Mouse (Mus musculus): Measurements from ENCODE around the gene Cdkn3. TPM values are rescaled to one million over a fixed set of nuclear protein-coding genes. Genes with fewer than 3 reads are reported as not detected.
"Not testable (repeated sequence)": the region's sequence is repeated elsewhere in the genome, so short reads cannot be mapped to it uniquely, and the experiment has no call there.

The Cdkn3 gene
- 1 to 10 TPM; 1.5 to 1.8 TPM for total RNA-seq (2021)
- long read RNA-seq, experiment 1: 0 reads
- long read RNA-seq, experiment 2, partial matches to known transcripts: 0 of 2 reads
- long read RNA-seq, experiment 2, other reads (novel, unspliced or antisense): 2 of 2 reads

DNA sequence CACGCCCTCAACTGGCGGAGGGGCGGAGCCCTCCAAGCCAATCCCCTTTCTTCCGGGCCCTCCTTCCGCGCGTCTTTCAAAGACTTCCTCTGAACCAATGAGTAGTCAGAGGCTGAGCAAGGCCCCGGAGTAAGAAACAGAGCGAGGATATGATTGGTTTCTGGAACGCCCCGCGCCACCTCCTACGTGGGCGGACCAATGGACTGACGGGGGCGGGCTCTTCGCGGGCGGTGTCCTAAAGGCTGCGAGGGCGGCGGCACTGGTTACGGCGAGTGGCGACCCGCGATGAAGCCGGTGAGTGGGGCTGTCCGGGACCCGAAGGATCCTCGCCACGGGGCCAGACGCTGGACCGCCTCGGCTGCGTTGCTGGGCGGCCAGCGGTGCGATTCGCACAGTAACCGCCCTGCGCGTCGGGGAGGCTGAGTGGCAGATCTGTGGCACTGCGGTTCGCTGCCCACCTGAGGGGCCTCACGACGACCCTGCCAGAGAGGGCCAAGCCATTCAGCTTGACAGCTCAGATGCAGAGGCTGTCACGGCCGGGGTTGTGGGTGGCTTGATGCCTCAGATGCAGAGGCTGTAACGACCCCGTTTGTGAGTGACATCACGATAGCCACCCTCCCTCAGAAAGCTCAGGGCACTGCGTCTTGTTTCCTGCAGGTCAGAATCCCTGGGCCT lies at the start of gene Cdkn3:
TSS of gene Cdkn3 (plus strand) at position 187 of the 675 bp plus-strand sequence.
- intact Hi-C loops (cut with DNase I): no loop called here
- DNase-seq (ENCODE audit: low spot score in 2 of 2): peak; percentile 89 to 93

DNA sequence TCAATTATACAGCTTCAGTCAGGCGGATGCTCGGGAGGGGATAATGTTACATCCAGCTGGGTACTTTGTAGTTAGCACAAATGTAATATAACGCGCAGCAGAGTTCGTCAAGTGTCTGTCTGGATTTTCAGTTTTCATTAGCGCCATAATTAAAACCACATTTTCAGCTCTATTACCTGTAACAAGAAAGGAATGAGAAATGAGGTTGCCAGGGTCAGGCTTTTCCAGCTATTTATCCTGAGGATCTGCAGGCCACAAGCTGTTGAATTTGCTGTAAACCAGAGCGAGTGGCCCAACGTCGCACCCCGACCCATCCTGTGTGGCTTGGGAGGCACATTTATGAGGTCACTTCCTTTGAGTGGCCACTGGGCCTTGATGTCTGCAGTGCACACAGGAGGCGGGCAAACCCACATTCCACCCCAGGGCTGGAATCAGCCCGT lies 41.8 kb upstream of the Cdkn3 start:
- intact Hi-C loops (cut with DNase I): no loop called here
- no peak for DNase-seq (ENCODE audit: low spot score in 2 of 2)

DNA sequence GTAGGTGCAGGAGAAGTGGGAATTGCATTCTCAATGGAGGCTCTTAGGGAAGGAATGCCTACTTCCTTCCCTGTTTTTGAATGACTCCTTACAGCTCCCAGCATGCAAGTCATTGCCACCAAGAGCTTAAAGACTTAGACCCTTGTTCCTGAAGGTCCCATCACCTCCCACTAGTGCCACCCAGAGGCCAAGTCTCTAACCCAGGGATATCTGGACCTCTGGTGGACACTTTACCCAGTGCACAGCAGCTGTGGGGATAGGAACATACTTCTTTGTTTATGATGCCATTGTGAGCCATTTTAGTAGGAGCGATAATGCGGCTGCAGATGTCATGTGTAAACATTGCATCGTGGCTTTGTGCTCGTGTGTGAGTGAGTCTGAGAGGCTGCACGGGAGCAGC lies 38.3 kb upstream of the Cdkn3 start:
- intact Hi-C loops (cut with DNase I): loop anchor here (5.0 to 10.0 kb wide), 3 partner anchors 847 to 1107 kb away; no protein-coding TSS in a partner anchor
- peak in 1 of 2 experiments; percentile 41 for DNase-seq (ENCODE audit: low spot score in 2 of 2)

DNA sequence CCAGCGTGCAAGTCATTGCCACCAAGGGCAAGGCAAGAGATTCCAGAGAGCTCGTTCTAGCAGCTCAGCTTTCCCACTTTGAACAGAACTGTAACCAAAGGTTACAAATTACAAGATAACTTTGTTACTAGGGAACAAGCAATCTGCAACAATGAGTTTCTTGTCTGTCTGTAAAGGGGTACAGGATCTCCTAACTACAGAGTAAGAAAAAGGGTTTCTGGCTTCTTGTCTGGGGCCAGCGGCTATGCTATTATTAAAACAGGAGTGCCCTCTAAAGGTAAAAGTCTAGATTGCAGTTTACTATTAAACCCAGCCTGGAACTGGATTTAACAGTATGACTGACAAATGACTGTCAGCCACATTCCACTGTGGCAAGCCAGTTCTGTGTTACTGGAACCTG lies 36.5 kb upstream of the Cdkn3 start:
- DNase-seq (ENCODE audit: low spot score in 2 of 2): peak; percentile 33 to 55
- intact Hi-C loops (cut with DNase I): loop anchor here (1.0 to 10.0 kb wide), 4 partner anchors 731 to 1109 kb away; no protein-coding TSS in a partner anchor

DNA sequence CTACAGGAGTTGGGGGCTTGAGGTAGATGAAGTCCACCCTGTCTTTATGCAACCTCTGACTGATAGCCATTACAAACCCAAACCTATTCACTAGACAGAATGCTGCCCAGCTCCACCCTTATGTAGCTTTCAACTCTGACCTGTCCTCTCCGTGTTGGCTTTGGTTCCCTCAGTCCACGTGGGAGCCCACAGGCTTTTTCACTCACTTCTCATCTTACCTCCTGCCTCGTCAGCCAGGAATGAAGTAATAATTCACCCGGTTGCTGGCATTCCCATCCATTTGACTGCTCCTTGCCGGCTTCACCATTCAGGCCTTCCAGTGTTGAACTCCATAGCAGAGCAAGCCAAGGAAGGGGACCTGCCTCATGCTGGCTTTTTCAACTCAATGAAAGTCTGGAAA lies 35.4 kb upstream of the Cdkn3 start:
- intact Hi-C loops (cut with DNase I): loop anchor here (1.0 to 10.0 kb wide), 4 partner anchors 732 to 1110 kb away; no protein-coding TSS in a partner anchor
- DNase-seq (ENCODE audit: low spot score in 2 of 2): no peak

DNA sequence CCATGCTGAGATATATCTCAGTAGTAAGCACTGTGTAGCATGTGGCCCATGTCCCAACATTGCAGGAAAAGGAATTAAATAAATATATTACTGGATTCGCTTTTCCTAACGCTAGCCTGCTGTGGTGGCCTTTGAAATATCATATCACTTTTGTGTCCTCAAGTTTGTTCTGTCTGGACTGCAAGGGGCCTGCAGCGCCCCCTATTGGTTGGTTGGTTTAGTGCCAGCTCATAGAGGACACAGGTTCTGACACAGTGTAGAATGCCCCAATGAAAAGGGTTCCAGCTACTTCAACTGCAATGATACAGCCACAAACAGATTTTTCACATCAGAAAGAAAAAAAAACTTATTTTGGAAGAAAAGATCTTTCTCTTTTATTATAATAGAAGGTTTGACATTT lies 34.6 kb upstream of the Cdkn3 start:
- DNase-seq (ENCODE audit: low spot score in 2 of 2): no peak
- intact Hi-C loops (cut with DNase I): loop anchor here (10.0 kb wide), 2 partner anchors 851 to 1111 kb away; no protein-coding TSS in a partner anchor

DNA sequence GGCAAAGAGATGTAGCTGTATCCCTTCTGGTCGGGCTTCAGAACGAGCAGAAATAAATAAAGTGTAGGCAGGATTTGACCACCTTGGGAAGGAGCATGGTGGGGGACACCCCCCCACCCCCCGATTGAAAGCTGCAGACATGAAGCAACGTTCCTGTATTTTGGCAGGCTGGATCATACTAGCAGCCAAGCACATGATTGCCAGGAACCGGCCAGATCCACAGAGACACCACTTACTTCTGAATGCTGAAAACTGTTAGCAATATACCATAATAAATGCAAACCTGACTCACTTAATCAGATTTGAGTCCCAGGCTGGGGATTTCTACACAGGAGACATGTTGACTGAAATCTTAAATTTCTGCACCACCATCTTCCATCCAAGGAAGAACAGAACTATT lies 26.1 kb upstream of the Cdkn3 start:
- no peak for DNase-seq (ENCODE audit: low spot score in 2 of 2)
- intact Hi-C loops (cut with DNase I): no loop called here

DNA sequence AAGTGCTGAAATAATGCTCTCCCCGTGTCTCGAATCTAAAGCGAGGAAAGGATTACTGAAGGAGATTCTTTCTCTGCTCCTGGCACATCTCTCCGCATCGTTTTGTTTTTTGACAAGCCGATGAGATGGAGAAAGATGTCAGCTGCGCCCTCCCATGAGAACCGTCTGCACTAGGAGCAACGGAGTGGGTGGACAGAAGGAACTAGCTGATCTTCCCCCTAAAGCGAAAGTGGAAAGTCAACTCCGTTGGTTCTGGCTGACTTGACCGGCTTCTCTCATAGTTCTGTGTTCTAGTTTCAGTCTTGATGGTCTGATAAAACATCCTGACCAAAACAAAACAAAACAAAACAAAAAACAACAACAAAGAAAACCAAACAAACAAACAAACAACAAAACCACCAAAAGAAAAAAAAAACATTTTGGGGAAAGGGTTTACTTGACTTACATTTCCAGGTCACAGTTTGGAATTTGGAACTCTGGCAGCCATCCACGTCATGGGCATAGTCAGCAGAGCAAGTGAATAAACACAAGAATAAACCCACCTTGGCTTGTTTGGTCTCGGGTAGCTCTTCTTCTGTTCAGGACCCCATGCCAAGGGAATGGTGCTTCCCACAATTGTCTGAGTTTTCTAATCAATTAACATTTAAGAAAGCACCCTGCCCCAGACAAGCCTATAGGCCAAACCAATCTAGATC lies 25.4 kb upstream of the Cdkn3 start:
- intact Hi-C loops (cut with DNase I): no loop called here

DNA sequence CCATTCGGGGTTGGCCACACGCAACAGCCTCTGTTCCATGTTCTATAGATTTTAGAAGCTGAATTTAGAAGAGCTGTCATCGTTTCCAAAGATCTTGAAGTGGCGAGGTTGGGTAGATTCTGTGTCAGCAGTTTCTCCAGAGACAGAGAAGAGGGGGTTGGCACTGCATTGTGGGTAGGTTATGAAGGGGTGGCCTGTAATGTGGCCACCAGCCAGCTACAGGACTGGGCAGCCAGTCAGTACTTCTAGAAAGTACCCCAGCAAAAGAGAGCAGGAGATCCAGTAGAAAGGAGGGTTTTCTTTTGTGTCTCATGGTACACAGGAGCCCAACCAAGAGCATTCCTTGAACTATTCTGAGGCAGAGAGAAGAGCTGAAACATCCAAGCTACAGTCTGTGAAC lies 24.0 kb upstream of the Cdkn3 start:
- no peak for DNase-seq (ENCODE audit: low spot score in 2 of 2)
- intact Hi-C loops (cut with DNase I): no loop called here

More for the DNA sequence above, 25.4 kb upstream of the Cdkn3 start:
- no peak for DNase-seq (ENCODE audit: low spot score in 2 of 2)

DNA sequence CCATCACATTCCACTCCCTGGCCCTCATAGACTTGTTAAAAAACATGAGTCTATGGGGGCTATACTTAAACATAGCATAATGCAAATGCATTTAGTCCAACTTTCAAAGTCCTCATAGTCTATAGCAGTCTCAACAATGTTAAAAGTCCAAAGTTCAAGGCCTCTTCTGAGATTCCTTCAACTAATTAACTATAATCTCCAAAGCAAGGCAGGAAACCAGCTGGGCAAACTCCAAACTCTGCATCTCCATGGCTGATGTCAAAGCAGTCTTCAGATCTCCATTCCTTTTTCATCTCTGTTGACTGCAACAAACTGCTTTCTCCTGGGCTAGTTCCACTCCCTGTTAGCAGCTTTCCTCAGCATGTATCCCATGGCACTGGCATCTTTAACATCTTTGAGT lies 23.0 kb upstream of the Cdkn3 start:
- DNase-seq (ENCODE audit: low spot score in 2 of 2); intact Hi-C loops (cut with DNase I): not testable (repeated sequence)

DNA sequence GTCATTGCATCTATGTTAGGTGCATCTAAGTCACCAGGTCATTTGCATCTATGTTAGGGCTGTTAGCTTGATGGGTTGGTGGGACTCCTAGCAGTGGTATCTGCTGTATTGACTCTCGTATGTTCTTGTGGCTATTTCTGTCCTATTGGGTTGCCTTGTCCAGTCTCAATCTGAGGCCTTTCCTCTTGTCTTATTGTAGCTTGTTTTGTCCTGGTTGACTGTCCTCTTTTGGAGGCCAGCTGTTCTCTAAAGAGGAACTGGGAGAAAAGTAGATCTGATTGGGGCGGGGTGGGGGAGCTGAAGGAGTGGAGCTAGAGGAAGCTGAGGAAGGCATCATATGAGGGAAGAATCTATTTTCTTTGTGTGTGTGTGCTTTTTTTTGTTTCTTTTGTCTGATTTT lies 17.7 kb upstream of the Cdkn3 start:
- intact Hi-C loops (cut with DNase I): no loop called here

DNA sequence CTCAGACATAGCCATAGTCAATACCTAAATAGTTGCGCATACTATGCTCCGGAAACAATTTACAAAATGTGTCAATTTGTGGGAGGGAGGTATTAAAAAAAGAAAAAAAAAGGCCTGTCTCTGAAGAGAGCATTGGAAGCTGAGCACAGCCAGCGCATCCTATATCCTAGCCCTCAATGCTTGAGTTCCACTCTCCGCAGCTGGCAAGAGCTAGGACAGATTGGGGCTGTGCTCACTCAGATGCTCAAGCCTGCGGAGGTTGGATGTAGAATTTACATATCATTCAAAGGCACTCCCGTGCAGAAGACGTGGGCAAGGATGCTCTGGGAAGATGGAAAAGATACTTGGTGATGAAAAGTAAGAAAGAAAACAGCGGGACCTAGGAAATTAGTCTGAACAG lies 14.9 kb upstream of the Cdkn3 start:
- DNase-seq (ENCODE audit: low spot score in 2 of 2): no peak
- intact Hi-C loops (cut with DNase I): no loop called here

More for the DNA sequence above, 17.7 kb upstream of the Cdkn3 start:
- DNase-seq (ENCODE audit: low spot score in 2 of 2): no peak

DNA sequence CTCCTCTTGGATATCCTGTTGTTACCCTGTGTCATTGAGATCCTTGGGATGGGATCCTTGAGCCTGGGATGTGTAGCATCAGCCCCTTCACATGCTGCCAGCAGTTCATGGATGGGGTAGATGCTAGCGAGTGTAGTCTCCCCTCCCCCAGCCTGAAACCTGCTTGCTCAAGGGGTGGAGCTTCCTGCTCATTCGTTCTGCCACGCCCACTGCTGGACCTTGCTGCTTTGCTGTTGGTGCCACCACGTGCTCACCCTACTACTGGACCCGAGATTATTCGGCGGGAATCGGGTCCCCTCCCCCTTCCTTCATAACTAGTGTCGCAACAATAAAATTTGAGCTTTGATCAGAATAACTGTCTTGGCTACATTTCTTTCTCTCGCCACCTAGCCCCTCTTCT lies 6.0 kb upstream of the Cdkn3 start:
- DNase-seq (ENCODE audit: low spot score in 2 of 2); intact Hi-C loops (cut with DNase I): not testable (repeated sequence)

DNA sequence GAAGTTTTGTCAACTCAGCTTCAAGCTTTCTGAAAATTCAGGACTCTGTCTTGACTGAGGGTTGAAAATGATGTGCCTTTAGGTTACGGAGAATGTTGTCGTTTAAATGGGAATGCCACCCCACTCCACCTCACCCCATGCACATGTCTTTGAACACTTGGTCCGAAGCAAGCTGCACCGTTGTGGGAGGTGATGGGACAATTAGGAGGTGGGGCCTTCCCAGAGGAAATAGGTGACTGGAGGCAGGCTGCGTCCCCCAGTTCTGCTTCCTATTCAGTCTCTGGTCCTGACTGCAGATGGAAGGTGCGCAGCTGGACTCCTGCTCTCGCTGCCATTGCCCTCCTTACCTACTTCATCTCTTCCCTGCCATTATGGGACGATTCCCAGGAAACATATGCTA lies 4.5 kb upstream of the Cdkn3 start:
- intact Hi-C loops (cut with DNase I): no loop called here
- DNase-seq (ENCODE audit: low spot score in 2 of 2): no peak

DNA sequence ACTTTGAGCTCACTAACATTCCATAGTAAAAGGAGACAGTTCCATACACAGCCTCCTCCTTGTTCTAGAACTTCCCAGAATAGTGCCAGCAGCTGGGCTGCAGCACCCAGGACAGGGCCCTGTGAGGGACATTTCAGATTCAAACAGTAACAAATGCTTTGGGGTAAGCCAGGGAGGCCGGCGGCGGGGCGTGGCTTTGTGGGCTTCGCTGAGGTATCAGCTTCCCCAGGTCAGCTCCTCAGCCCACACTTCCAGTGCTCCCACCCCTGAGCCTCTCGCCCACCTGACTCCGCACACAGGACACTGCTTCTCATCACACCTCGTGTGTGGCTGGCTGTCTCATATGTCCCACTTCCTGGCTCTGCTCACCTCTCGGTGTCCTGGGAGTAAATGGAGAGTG lies 2.6 kb upstream of the Cdkn3 start:
- intact Hi-C loops (cut with DNase I): no loop called here
- no peak for DNase-seq (ENCODE audit: low spot score in 2 of 2)

DNA sequence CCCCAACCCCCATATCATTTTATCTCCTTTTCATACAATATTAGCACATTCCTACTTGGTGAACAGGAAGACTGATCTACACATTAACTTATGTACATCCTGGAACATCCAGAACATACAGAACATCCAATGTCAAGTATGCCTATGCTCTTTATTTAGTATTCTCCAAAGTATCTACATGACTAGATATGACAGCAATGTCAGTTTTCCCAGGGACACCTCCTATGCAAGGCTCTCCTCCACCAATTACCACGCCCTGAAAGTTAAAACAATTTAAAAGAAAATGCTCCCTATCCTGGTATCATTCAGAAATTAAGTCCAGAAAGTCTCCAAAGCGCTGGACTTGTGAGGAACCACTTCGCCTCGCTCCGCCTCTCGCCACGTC lies 379 bp upstream of the Cdkn3 start:
- intact Hi-C loops (cut with DNase I): no loop called here
- DNase-seq (ENCODE audit: low spot score in 2 of 2): no peak

DNA sequence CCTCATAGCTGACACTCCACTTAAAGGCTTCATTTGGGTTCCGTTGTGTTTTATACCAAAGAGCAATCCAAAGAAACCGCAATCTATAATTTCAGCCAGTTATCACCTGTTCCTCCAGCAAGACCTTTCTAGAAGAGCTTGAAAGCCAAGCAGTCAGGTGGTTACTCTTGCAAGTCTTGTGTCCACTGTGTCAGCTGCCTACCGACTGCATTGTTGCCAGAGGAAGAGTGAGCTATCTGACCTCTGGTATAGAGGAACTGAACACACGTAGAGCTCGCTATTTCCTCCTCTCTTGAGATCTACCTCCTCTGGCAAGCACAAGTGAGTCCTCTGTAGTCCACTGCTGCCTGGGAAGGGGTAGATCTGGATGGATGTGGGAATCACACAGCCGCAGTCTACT lies 845 bp downstream of the Cdkn3 start:
- intact Hi-C loops (cut with DNase I): no loop called here
- no peak for DNase-seq (ENCODE audit: low spot score in 2 of 2)

DNA sequence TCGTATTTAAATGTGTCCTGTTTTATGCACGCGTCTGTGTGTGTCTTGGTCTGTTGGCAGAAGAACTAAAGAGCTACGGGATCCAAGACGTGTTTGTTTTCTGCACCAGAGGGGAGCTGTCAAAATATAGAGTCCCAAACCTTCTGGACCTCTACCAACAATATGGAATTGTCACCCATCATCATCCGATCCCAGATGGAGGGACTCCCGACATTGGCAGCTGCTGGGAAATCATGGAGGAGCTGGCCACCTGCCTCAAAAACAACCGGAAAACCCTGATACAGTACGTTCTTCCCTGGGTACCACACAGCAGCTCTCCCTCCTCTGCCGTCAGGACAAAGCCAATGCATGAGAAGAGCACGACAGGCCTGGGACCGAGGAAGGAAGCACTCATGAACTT lies 6.8 kb downstream of the Cdkn3 start:
- peak; percentile 18 to 36 for DNase-seq (ENCODE audit: low spot score in 2 of 2)
- intact Hi-C loops (cut with DNase I): no loop called here

DNA sequence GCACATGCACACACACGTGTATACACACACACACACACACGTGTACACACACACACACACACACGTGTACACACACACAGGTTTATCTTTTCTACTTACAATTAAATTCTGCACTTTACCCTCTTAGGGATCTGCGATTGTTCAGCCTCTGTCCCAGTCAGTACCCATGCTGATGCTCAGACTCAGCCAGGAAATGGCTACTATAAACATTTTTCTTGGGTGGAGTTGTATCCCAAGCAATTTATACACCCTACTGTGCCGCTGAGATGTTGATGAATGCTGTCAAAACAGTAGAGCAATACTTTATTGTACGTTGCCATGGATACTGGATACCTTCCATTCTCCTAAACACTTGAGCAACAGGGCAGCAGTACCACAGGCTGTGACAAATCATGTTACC lies 9.7 kb downstream of the Cdkn3 start:
- no peak for DNase-seq (ENCODE audit: low spot score in 2 of 2)
- intact Hi-C loops (cut with DNase I): no loop called here

DNA sequence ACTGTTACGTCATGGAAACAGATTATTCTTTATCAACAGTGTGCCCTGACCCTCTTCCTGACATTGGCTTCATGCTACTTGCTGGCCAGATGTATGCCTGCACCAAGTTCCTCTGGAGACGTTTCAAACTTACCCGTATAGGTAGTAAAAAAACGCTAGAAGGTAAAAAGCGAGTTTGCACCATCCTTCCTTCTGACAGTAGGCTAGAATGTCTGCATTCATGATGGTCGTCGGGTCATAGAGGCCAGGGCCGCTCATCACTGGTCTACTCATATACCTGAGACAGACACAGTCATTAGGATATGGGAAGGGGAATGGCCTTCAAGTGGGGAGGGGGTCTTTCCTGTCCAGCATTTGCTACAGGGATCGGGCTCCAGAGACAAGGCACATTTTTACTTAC lies 18.4 kb downstream of the Cdkn3 start:
- DNase-seq (ENCODE audit: low spot score in 2 of 2): no peak
- intact Hi-C loops (cut with DNase I): no loop called here

DNA sequence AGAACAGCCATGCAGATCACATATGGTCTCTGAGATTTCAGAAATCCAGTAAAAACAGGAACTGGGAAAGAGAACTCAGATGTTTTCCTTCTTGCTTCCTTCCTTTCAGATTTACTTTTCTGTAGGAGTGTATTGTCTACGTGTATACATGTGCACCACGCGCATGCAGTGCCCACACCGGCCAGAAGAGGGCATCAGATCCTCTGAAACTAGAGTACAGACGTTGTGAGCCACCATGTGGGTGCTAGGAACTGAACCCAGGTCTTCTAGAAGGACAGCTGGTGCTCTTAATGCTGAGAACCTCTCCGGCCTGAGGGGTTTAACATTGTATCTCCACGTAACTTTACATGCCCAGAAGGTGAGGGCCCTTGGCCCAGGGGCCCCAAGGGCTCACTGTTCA lies 18.9 kb downstream of the Cdkn3 start:
- no peak for DNase-seq (ENCODE audit: low spot score in 2 of 2)
- intact Hi-C loops (cut with DNase I): no loop called here

All from left cerebral cortex, postnatal 14 days (tissue).